Mouse (Mus musculus): Measurements from ENCODE around the gene Zic4.

- TF ChIP-seq CTCF (IDR thresholded peaks at IDR 0.05) (no peak), EP300 (IDR thresholded peaks at IDR 0.05) (no peak)
Measured at GRCm38 (mm10) chr9:91361856-91362601, at the start of gene Zic4.
